Mouse (Mus musculus): ENCODE results near the gene Klra6. TPM values are rescaled to one million over a fixed set of nuclear protein-coding genes. Genes with fewer than 3 reads are reported as not detected.
"Not testable (repeated sequence)": the region's sequence is repeated elsewhere in the genome, so short reads cannot be mapped to it uniquely, and the experiment has no call there.

Klra6 gene
- total RNA-seq (2014; rRNA removed) (not detected in 2 replicates), polyA plus RNA-seq (2015; fragmentation: Nextera tagmentation; extraction: Ambion mirVana) (not detected in 2 replicates)

GRCm38 (mm10) chr6:130026854-130027253 is at the start of gene Klra6:
Klra6 (minus strand) TSS chr6:130026954.
- 69% methylated on average over 4 of the region's 4 CpGs for WGBS
- no peaks in the 10 kb centered on the region for H3K9me3 ChIP-seq (ENCODE audit: low read length)
- H3K27ac ChIP-seq, result no peak within 1 kb of the TSS
- no peaks in the 10 kb centered on the region for H3K36me3 ChIP-seq (ENCODE audit: insufficient read depth, low read length)
- no peak within 1 kb of the TSS for H3K4me3 ChIP-seq (ENCODE audit: low read length)
- H3K4me1 ChIP-seq (ENCODE audit: insufficient read depth, low read length), result no peaks in the 10 kb centered on the region
- no peak for ATAC-seq
- no peak for DNase-seq (ENCODE audit: low spot score)
- TF ChIP-seq CTCF (IDR thresholded peaks at IDR 0.05; ENCODE audit: low read depth), result no peak
- H3K9ac ChIP-seq (replicated peaks; ENCODE audit: low read length), result no peak within 1 kb of the TSS
- H3K27me3 ChIP-seq (ENCODE audit: insufficient read depth, low read length), result no peaks in the 10 kb centered on the region
- no peak within 1 kb of the TSS for H3K4me2 ChIP-seq (ENCODE audit: low read depth, low read length)

- not testable (repeated sequence) for ATAC-seq; H3K27me3 ChIP-seq (ENCODE audit: insufficient read depth, low read length); H3K36me3 ChIP-seq (ENCODE audit: insufficient read depth, low read length); H3K4me2 ChIP-seq (ENCODE audit: low read depth, low read length); H3K27ac ChIP-seq; H3K4me1 ChIP-seq (ENCODE audit: insufficient read depth, low read length); DNase-seq (ENCODE audit: low spot score); H3K9me3 ChIP-seq (ENCODE audit: low read length); H3K4me3 ChIP-seq (ENCODE audit: low read length); H3K9ac ChIP-seq (replicated peaks; ENCODE audit: low read length)
- WGBS, result 67% methylated on average over 1 of the region's 1 CpGs
Measured at GRCm38 (mm10) chr6:130067171-130067570, 40.4 kb upstream of the Klra6 start, which contains the start of gene Klra4. Klra4 (minus strand) TSS chr6:130067271.

- H3K27ac ChIP-seq, result no peak overlapping the region
Measured at GRCm38 (mm10) chr6:130065196-130065595, 38.4 kb upstream of the Klra6 start.

GRCm38 (mm10) chr6:130035146-130035545 is 8.4 kb upstream of the Klra6 start:
- H3K4me1 ChIP-seq (ENCODE audit: insufficient read depth, low read length); H3K36me3 ChIP-seq (ENCODE audit: insufficient read depth, low read length); DNase-seq (ENCODE audit: low spot score); H3K27me3 ChIP-seq (ENCODE audit: insufficient read depth, low read length); H3K4me3 ChIP-seq (ENCODE audit: low read length); H3K9ac ChIP-seq (replicated peaks; ENCODE audit: low read length); H3K27ac ChIP-seq; ATAC-seq; H3K4me2 ChIP-seq (ENCODE audit: low read depth, low read length); H3K9me3 ChIP-seq (ENCODE audit: low read length): not testable (repeated sequence)
- 57% methylated on average over 4 of the region's 4 CpGs for WGBS

More at GRCm38 (mm10) chr6:130065196-130065595, 38.4 kb upstream of the Klra6 start:
- Histone ChIP-seq H3K4me1 (ENCODE audit: insufficient read depth, low read length) (no peaks in the 10 kb centered on the region), H3K9ac (replicated peaks; ENCODE audit: low read length) (no peak overlapping the region), H3K4me2 (ENCODE audit: low read depth, low read length) (no peak overlapping the region), H3K4me3 (ENCODE audit: low read length) (no peak overlapping the region), H3K9me3 (ENCODE audit: low read length) (0 out of 2 replicates have a peak, but pooled peaks cover 3% of the 10 kb centered on the region), H3K27me3 (ENCODE audit: insufficient read depth, low read length) (no peaks in the 10 kb centered on the region), H3K36me3 (ENCODE audit: insufficient read depth, low read length) (no peaks in the 10 kb centered on the region)
- TF ChIP-seq CTCF (IDR thresholded peaks at IDR 0.05; ENCODE audit: low read depth), result no peak
- DNase-seq (ENCODE audit: low spot score) (no peak), ATAC-seq (no peak)
- 76% methylated on average over 5 of the region's 5 CpGs for WGBS

GRCm38 (mm10) chr6:130031493-130032089 is 4.8 kb upstream of the Klra6 start:
- not testable (repeated sequence) for H3K4me2 ChIP-seq (ENCODE audit: low read depth, low read length); H3K9ac ChIP-seq (replicated peaks; ENCODE audit: low read length); ATAC-seq; H3K27ac ChIP-seq; H3K4me1 ChIP-seq (ENCODE audit: insufficient read depth, low read length); H3K9me3 ChIP-seq (ENCODE audit: low read length); DNase-seq (ENCODE audit: low spot score); H3K36me3 ChIP-seq (ENCODE audit: insufficient read depth, low read length); H3K4me3 ChIP-seq (ENCODE audit: low read length); H3K27me3 ChIP-seq (ENCODE audit: insufficient read depth, low read length)

Other genes with a start within 250 kb of the Klra6 start
- gene Gm156, start 242.7 kb downstream of the Klra6 start, total RNA-seq (2014; rRNA removed), result not detected in 2 replicates
- not detected in 2 replicates for gene Gm156, start 242.7 kb downstream of the Klra6 start, polyA plus RNA-seq (2015; fragmentation: Nextera tagmentation; extraction: Ambion mirVana)
- not detected in 2 replicates for gene Gm17631, start 164.3 kb downstream of the Klra6 start, total RNA-seq (2014; rRNA removed)
- not detected in 2 replicates for gene Gm17631, start 164.3 kb downstream of the Klra6 start, polyA plus RNA-seq (2015; fragmentation: Nextera tagmentation; extraction: Ambion mirVana)
- gene Klra17, start 150.3 kb downstream of the Klra6 start, total RNA-seq (2014; rRNA removed), result not detected in 2 replicates
- not detected in 2 replicates for gene Klra17, start 150.3 kb downstream of the Klra6 start, polyA plus RNA-seq (2015; fragmentation: Nextera tagmentation; extraction: Ambion mirVana)
- gene Klra5, start 109.3 kb downstream of the Klra6 start, total RNA-seq (2014; rRNA removed), result not detected in 2 replicates
- gene Klra5, start 109.3 kb downstream of the Klra6 start, polyA plus RNA-seq (2015; fragmentation: Nextera tagmentation; extraction: Ambion mirVana), result not detected in 2 replicates
- not detected in 2 replicates for gene Klra4, start 40.3 kb upstream of the Klra6 start, total RNA-seq (2014; rRNA removed)
- gene Klra4, start 40.3 kb upstream of the Klra6 start, polyA plus RNA-seq (2015; fragmentation: Nextera tagmentation; extraction: Ambion mirVana), result not detected in 2 replicates
- gene Klra8, start 102.9 kb upstream of the Klra6 start, total RNA-seq (2014; rRNA removed), result not detected in 2 replicates
- not detected in 2 replicates for gene Klra8, start 102.9 kb upstream of the Klra6 start, polyA plus RNA-seq (2015; fragmentation: Nextera tagmentation; extraction: Ambion mirVana)
- not detected in 2 replicates for gene Klra9, start 166.2 kb upstream of the Klra6 start, total RNA-seq (2014; rRNA removed)
- gene Klra9, start 166.2 kb upstream of the Klra6 start, polyA plus RNA-seq (2015; fragmentation: Nextera tagmentation; extraction: Ambion mirVana), result not detected in 2 replicates
- gene Klra7, start 206.4 kb upstream of the Klra6 start, total RNA-seq (2014; rRNA removed), result not detected in 2 replicates
- gene Klra7, start 206.4 kb upstream of the Klra6 start, polyA plus RNA-seq (2015; fragmentation: Nextera tagmentation; extraction: Ambion mirVana), result not detected in 2 replicates

Measured in hindbrain, postnatal 0 days (tissue).